Mouse (Mus musculus) brain, embryonic 14.5 days (tissue): ENCODE data around the gene Atf2.

Experiments used
- CTCF ChIP-seq: fragments of 200-500 bp; IDR thresholded peaks from 2 replicates; pipeline ENCODE4 v1.5.1; 2012; ENCODE audit warnings: inconsistent platforms, mild to moderate bottlenecking, moderate library complexity, borderline replicate concordance; ENCODE audit not compliant: insufficient read depth, insufficient read length; ENCODE audit errors: extremely low read depth
- POLR2A ChIP-seq: fragments of 200-500 bp; IDR thresholded peaks from 2 replicates; pipeline ENCODE4 v1.6.1; 2012; ENCODE audit warnings: mild to moderate bottlenecking, inconsistent platforms, borderline replicate concordance; ENCODE audit not compliant: poor library complexity, insufficient read depth, insufficient read length, severe bottlenecking; ENCODE audit errors: extremely low read depth

DNA sequence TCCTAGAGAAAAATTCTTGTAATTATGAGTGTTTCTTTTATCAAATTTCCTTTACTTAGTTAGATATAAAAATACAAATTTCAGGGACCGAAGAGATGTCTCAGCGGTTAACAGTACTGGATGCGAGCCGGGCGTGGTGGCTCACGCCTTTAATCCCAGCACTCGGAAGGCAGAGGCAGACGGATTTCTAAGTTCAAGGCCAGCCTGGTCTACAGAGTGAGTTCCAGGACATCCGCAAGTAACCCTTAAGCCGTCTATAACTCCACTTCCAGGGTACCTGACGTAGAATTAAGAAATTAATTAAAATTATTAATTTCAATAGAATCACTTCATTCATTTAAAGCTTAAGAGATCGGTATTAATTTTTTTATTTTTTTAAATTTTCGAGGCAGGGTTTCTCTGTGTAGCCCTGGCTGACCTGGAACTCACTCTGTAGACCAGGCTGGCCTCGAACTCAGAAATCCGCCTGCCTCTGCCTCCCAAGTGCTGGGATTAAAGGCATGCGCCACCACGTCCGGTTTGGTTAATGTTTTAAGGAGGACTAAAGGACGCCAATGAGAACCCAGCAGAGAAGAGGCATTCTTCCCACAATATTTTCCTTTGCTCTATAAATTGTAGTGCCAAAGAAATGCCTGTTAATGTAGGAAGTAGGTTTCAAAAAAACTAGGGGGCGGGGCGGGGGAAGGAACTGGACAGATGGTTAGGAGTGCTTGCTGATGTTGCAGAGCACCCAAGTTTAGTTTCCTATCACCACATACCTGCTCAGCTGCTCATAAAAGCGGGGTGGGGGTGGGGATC lies 1.2 kb upstream of the Atf2 start:
- TF ChIP-seq CTCF (no peak), POLR2A (no peak)
